Mouse (Mus musculus) Muller cell, postnatal 12 days (primary cell): ENCODE results near the gene Pidd1.

Source experiments
- DNase-seq: peaks from one replicate; pipeline ENCODE4 v3.0.0-alpha.2; 2015; ENCODE audit errors: inconsistent ontology term

Gene Pidd1

DNA sequence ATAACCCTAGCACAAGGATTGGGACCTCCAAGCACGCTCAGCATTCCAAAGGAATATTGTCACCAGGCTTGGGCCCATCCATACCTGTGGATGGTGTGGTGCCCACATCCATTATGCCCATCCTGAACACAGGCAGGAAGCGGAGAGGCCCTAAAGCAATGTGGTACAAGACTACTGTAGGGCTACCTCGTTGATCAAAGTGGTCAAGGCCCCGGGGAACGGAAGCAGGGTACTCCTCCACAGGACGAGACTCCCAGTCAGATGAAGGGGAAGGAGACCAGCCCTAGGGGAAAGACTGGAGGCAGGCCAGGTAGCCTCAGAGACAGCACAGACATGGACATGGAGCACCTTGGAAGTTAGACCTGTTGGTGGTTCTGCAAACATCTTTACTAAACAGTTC is 28.9 kb upstream of the Pidd1 start:
- no peak for DNase-seq

DNA sequence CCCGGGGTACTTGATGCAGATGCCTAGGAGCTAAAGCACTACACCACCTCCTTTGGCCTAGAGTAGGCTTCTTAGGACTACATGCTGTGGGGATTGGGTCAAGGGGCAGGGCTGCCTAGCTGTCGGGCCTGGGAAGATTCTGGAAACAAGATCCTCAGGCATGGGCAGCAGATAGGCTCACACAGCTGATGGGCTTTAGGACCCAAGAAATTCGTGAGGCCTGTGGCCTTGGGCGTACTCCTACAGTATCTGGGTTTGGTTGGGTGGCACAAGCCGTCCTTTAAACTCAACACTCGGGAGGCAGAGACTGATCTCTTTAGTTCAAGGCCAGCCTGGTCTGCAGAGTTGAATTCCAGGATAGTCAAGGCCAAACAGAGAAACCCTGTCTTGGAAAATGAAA is 28.4 kb upstream of the Pidd1 start:
- no peak for DNase-seq

GRCm38 (mm10) chr7:141471236-141471635 is 27.4 kb upstream of the Pidd1 start:
- no peak for DNase-seq

DNA sequence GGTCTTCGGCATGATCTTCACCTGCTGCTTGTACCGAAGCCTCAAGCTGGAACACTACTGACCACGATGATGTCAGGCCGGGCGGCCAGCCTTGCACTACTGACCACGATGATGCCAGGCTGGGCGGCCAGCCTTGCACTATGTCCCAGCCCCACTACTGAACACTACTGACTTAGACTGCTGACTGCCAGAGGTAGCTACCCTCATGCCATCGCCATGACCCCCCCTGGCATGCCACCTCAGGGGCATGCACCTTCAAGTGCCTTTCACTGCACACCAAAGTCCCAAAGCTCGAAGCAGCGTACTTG is 26.8 kb upstream of the Pidd1 start:
- DNase-seq = no peak

DNA sequence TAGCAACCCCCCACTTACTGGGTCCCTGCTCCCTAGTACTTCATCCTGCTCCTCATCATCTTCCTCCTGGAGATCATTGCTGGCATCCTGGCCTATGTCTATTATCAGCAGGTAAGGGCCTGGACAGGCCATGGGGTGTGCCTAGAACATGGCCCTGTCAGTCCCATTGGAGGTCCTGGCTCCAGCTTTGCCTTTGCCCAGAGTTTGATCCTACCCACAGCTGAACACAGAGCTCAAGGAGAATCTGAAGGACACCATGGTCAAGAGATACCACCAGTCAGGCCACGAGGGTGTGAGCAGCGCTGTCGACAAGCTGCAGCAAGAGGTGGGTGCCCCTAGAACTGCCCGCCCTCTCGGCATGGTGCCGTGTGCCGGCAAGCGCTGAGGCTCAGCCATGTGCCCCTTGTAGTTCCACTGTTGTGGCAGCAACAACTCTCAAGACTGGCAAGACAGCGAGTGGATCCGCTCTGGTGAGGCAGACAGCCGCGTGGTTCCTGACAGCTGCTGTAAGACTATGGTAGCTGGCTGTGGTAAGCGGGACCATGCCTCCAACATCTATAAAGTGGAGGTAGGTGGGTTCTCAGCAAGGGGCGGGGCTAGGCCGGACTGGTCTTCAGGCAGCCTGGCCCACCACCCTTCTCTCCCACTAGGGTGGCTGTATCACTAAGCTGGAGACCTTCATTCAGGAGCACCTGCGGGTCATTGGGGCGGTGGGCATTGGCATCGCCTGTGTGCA is 26.2 kb upstream of the Pidd1 start:
- DNase-seq = no peak

DNA sequence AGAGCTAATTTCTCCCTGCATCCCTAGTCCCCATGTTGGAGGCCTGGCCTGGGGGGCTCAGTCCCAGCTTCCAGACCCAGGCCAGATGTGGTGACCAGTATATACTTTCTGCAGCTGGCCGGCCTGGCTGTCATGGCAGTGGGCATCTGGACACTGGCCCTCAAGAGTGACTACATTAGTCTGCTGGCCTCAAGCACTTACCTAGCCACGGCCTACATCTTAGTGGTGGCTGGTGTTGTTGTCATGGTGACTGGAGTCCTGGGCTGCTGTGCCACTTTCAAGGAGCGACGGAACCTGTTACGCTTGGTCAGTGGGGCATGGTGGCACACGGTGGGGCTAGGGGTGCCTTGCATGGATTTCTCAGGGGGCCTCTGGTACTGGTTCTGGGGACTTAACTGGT is 25.5 kb upstream of the Pidd1 start:
- DNase-seq = no peak

GRCm38 (mm10) chr7:141468522-141469211 is 24.8 kb upstream of the Pidd1 start:
- peak; percentile 89 for DNase-seq

GRCm38 (mm10) chr7:141468164-141468521 is 24.3 kb upstream of the Pidd1 start:
- DNase-seq = peak; percentile 68

- DNase-seq = peak; percentile 97
These were observed 23.6 kb upstream of the Pidd1 start, which contains the start of gene Cd151 for GRCm38 (mm10) chr7:141467230-141468030. Gene Cd151, plus strand, starts transcription at chr7:141467392.

DNA sequence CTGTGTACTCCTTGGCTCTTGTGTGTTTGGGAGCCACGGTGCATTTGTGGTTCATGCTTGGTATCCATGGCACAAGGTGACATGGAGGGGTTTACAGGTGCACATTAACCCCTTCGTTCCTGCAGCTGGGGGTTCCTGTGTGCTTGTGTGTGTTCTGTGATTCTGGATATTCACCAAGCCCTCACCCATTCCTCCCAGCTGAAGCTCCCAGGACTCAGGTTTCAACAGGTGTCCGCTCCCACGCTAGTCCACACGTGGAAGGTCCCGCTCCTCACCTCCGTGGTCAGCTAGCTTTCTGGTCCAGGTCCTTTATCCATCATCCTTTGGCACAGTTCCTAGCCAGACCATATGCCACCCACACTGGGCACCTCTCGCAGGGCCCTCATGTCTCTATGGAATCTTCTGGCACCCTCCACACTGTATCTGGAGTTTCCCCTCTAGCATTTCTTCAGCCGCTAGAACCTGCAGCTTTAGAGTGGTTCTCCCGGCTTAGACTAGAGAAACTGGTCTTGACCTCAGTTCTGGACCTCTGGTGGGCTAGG is 22.9 kb upstream of the Pidd1 start:
- DNase-seq = no peak

DNA sequence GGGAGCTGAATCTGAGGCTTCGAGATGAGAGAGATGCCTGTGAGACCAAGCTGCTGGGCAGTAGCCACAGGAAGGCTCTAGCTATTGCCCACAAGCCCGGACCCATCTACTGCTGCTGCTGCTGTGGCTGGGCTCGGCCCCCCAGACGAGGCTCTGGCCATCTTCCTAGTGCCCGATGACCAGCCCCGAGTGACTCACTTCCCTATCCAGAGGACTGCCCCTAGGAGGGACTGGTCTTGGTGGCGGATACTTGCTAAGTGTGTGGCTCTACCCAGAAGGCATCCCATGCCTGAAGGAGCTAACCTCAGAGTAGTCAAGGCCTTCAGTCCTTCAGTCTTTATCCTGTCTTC is 22.2 kb upstream of the Pidd1 start:
- peak; percentile 55 for DNase-seq

DNA sequence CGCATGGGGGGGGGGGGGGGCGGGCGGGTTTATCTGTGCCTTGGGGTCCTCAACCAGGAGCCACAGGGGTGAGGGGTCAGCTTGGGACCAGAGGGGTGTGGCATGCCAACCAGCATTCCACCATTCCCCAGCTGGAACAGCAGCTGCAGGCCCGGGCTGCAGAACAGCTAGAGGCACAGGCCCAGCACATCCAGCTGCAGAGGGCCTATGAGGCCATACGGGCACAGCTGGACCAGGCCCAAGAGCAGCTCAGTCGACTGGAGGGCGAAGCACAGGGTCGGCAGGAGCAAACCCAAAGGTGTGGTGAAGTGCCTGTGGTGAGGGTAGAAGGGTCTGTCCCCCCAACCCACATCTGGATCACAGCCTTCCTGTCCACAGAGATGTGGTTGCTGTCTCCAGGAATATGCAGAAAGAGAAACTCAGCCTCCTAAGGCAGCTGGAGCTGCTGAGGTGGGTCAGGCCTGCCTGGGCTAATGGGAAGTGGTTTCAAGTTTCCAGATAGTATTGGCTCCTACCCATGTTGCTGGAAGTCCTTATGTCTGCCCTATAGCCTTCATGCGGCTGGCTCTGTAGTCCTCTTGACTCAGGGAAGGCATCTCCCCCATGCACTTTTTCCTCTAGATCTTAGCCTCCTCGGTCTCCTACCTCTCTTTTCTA is 21.7 kb upstream of the Pidd1 start:
- DNase-seq = no peak

GRCm38 (mm10) chr7:141464603-141465201 is 20.9 kb upstream of the Pidd1 start:
- no peak for DNase-seq

DNA sequence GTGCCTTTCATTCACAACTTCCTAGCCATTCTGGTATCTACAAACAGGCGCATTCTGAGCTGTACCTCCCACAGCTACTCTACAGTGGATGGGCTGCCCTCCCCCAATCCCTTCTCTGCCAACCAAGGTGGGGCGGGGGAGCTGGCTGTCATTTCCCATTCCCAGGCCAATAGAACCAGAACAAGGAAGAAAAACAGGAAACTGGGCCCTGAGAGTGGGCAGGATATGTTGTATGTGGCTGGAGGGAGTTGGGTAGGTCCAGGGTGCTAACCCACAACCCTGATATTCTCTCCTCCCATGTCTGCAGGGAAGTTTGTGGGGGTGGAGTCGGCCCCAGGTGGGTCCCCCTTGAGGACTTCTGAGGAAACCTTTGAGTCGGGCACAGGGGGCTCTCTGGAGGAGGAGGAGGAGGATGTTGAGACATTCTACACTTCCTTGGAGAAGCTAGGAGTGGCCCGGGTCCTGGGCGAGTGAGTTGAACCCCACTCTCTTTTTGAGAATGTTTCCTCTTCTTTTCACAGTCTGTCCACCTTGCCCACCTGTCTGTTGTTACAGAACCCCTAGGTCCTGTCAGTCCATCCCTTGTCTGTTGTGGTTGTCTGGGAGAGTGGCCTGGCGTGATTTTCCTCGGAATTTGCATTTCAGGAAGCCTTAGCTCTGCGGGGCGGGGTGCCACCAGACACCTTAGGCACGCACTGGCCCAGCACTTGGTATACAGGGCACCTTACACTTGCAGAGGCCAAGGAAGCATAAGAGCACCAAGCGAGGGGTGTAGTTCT is 20.2 kb upstream of the Pidd1 start:
- no peak for DNase-seq

DNA sequence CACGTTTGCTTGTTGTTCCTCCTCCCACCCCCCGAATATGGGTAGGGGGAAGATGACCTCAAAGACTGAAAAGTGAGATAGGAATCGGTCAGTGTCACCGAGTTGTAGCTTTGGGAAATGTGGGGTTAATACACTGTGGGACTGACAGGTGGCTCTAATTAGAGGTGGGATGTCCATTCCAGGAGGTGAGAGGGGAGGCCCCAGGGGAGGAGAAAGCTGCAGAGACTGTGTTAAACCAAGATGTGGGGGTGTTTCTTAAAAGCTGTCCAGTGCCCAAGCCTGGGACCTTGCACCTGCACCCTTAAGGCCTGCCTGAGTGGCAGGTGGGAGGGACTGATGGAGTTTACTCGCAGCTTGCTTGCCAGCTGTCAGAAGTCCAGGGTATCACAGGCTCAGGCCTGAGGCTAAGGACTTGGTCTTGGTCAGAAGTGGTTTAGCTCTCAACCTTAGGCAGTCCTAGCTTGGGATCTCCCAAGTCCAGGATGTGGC is 18.6 kb upstream of the Pidd1 start:
- DNase-seq = no peak

DNA sequence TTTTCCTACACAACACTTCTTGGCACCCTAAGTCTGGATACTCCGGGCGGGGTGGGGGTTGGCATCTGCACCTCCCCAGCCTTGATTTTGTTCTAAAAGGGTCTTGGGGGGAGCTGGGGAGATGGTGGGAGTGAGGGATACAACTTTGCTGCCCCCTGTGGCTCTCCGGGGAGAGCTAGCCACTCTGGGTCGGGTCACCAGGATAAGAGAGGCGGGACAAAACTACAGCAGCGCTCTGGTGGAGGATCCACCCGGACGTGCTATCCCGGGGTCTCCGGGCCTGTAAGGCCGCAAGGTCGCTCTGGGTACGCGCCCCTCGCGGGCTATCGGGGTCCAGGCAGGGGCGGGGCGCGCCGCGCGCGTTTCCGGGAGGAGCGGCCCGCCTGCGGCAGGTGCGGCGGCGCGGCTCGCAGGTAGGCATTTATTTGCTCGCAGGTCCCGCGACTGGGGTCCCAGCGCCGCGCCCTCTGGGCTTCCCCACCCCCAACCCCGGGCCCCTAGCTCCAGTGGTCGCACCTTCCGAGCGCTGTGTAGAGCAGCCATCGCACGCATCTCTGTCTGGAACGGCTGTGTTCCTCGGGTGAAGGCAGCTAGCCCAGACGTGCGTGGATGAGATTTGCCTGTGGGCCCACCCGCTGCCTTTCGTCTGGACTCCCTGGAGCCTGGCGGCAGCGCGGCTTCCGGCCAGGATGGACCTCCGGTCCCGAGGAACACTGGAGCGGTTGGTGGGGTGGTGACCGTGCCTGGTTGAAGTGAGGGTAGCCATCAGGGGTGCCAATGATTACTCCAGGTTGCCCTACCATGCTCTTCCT is 17.9 kb upstream of the Pidd1 start:
- no peak for DNase-seq

DNA sequence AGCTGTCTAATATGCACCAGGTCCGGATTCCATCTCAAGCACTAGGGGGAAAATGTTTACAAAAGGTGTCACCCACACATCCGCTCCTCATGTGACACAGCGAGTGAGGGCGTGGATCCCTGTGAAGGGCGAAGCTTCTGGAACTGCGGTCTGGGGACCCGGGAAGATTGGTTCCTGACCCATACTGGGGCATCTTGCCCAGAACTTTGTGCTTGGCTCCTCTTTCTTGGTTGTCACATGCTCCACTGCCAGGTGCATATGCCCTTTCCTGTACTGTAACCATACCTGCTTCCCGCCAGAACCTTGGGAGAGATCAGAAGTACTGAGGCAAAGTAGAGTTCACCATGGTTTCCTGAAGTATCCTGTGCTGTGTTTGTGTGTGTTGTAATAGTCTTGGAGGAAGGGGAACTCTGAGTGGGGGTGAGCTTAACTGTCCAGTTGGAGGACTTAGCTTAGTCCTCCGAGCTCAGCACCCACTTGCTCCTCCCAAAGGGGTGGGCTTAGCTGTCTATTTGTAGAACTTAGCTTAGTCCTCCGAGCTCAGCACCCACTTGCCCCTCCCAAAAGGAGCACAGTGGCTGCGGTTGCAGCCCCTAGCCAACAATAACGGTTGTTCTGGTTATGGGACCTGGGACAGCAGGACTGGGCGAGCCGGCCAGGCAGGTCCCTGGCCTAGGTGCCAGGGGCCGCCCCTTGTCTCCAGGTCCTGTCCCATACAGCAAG is 16.7 kb upstream of the Pidd1 start, which contains the start of gene Cracr2b:
Cracr2b (plus strand) TSS at position 704 of the 723 bp plus-strand sequence.
- DNase-seq = no peak

DNA sequence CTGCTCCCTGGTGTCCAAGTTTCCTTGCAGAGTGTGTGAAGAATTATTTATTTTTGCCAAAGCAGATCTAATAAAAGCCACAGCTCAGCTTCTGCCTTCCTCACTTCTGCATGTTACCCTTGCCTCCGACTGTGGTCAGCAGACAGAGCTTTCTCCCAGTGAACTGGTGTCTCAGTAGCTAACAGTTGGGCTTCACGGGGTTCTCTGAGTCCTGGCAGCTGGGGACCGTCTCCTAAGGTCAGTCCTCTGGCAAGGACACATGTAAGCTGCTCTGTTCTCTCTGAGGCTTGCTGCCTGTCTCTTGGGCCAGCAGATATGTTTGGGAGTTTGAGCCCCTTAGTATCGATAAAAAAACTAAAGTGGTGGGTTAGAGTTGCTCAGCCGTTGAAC is 16.2 kb upstream of the Pidd1 start:
- DNase-seq = no peak

DNA sequence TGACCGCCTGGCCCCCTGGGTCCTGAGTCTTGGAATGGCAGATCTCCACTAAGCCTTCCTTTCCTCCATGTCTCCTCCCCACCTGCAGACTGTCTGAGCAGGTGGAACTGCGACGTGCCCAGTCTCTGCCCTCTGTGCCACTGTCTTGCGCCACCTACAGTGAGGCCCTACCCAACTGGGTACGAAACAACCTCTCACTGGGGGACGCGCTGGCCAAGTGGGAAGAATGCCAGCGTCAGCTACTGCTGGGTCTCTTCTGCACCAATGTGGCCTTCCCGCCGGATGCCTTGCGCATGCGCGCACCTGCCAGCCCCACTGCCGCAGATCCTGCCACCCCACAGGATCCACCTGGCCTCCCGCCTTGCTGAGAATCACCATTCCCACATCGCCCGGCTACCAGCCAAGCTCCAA is 15.5 kb upstream of the Pidd1 start:
- no peak for DNase-seq
